Mouse (Mus musculus): ENCODE data around the gene Fam160a1. TPM values are rescaled to one million over a fixed set of nuclear protein-coding genes. Genes with fewer than 3 reads are reported as not detected.

The Fam160a1 gene
- polyA plus RNA-seq, 2 experiments: 0.20 to 0.27 TPM

DNA sequence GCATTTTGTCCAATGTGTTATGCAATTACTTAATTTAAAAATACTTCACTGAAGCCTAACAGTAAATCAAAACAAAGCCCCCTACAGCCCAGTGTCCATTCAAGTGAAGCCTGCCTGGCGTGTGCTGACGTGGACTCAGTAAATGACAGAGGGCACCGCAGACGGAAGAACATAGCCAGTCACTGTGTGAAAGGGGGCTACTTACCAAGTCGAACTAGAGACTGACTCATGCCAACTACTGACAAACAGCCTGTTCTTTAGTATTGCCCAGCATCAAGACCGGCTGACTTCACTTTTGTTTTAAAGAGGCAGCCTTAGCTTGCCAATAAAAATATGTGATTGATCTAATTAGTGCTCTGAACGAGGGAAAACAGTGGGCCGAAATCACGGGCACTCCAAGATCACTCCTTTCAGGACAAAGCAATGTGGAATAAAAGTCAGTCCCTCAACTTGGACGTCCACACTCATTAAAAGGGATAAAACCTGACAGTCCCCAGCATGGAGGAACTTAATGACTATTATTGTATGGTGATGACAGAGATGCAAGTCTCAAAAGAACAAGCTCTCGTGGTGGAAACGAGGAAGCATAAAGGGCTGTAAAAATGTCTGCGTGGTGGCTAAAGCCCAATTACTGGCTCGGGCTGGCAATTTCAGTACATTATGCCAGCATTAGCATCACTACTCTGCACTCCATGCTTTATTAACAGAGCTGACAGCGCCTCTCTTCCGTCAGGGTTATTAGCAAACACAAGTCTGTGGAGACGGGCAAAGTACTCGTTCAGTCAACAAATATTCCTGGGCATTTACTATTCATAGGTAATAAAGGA, 52.9 kb downstream of the Fam160a1 start:
- H3K9ac ChIP-seq (replicated peaks): no peak overlapping the region
- H3K4me3 ChIP-seq (ENCODE audit: insufficient read depth in 1 of 2, low read depth in 2 of 2, low read length in 2 of 2): no peak overlapping the region
- no peaks in the 10 kb centered on the region for H3K4me1 ChIP-seq (replicated peaks; ENCODE audit: control insufficient read depth in 2 of 2, insufficient read depth in 2 of 2, low read length in 1 of 2)
- no peaks in the 10 kb centered on the region for H3K9me3 ChIP-seq (ENCODE audit: control insufficient read depth, low read length)
- TF ChIP-seq CTCF (IDR thresholded peaks at IDR 0.05; ENCODE audit: low read depth): no peak
- no peak for TF ChIP-seq EP300 (IDR thresholded peaks at IDR 0.05; ENCODE audit: low read depth)
- DNase-seq (ENCODE audit: low read depth in 3 of 3, low spot score in 3 of 3) (no peak), ATAC-seq (ENCODE audit: insufficient read depth) (no peak)
- no peaks in the 10 kb centered on the region for H3K36me3 ChIP-seq (replicated peaks; ENCODE audit: control insufficient read depth, insufficient read depth, low read depth)
- no peak overlapping the region for H3K27ac ChIP-seq
- H3K27me3 ChIP-seq (ENCODE audit: control insufficient read depth, insufficient read depth, low read length): no peaks in the 10 kb centered on the region
- WGBS (ENCODE audit: insufficient replicate concordance): 71% methylated on average over 18 of the region's 18 CpGs
- H3K4me2 ChIP-seq (ENCODE audit: low read depth): no peak overlapping the region

GRCm38 (mm10) chr3:85757944-85758343, 59.1 kb downstream of the Fam160a1 start:
- H3K9ac ChIP-seq (replicated peaks): no peak overlapping the region
- H3K4me1 ChIP-seq (replicated peaks; ENCODE audit: control insufficient read depth in 2 of 2, insufficient read depth in 2 of 2, low read length in 1 of 2): no peaks in the 10 kb centered on the region
- WGBS (ENCODE audit: insufficient replicate concordance): 29% methylated on average over 2 of the region's 2 CpGs
- no peaks in the 10 kb centered on the region for H3K27me3 ChIP-seq (ENCODE audit: control insufficient read depth, insufficient read depth, low read length)
- H3K9me3 ChIP-seq (ENCODE audit: control insufficient read depth, low read length): no peaks in the 10 kb centered on the region
- H3K4me2 ChIP-seq (ENCODE audit: low read depth): no peak overlapping the region
- no peak overlapping the region for H3K27ac ChIP-seq
- TF ChIP-seq EP300 (IDR thresholded peaks at IDR 0.05; ENCODE audit: low read depth) (no peak), CTCF (IDR thresholded peaks at IDR 0.05; ENCODE audit: low read depth) (no peak)
- H3K4me3 ChIP-seq (ENCODE audit: insufficient read depth in 1 of 2, low read depth in 2 of 2, low read length in 2 of 2): no peak overlapping the region
- ATAC-seq (ENCODE audit: insufficient read depth) (no peak), DNase-seq (ENCODE audit: low read depth in 3 of 3, low spot score in 3 of 3) (no peak)
- H3K36me3 ChIP-seq (replicated peaks; ENCODE audit: control insufficient read depth, insufficient read depth, low read depth): no peaks in the 10 kb centered on the region

DNA sequence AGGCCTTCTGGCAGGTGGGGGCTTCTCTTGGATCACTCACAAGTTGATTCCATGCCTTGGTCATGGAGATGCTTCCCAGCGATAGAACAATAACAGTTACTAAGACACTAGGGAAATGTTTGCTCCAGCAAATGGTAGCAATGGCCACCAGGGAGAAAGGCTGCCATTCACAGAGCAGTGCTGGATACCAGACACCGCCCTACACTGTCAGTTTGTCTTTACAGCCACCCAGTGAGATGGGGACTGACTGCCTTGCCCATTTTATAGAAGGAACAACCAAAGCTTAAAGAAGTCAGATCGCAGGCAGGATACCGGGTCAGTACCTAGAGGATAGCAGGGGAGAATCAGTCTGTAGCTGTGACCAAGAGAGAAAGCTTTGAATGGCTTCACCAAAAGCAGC, 59.7 kb downstream of the Fam160a1 start:
- ATAC-seq (ENCODE audit: insufficient read depth) (no peak), DNase-seq (ENCODE audit: low read depth in 3 of 3, low spot score in 3 of 3) (no peak)
- Histone ChIP-seq H3K4me3 (ENCODE audit: insufficient read depth in 1 of 2, low read depth in 2 of 2, low read length in 2 of 2) (no peak overlapping the region), H3K4me2 (ENCODE audit: low read depth) (no peak overlapping the region), H3K36me3 (replicated peaks; ENCODE audit: control insufficient read depth, insufficient read depth, low read depth) (no peaks in the 10 kb centered on the region), H3K9ac (replicated peaks) (no peak overlapping the region), H3K27ac (no peak overlapping the region), H3K27me3 (ENCODE audit: control insufficient read depth, insufficient read depth, low read length) (no peaks in the 10 kb centered on the region), H3K4me1 (replicated peaks; ENCODE audit: control insufficient read depth in 2 of 2, insufficient read depth in 2 of 2, low read length in 1 of 2) (no peaks in the 10 kb centered on the region), H3K9me3 (ENCODE audit: control insufficient read depth, low read length) (no peaks in the 10 kb centered on the region)
- WGBS (ENCODE audit: insufficient replicate concordance): 68% methylated on average over 4 of the region's 4 CpGs
- TF ChIP-seq EP300 (IDR thresholded peaks at IDR 0.05; ENCODE audit: low read depth): no peak
- no peak; the same call in 1 of the 2 replicates for TF ChIP-seq CTCF (IDR thresholded peaks at IDR 0.05; ENCODE audit: low read depth)

DNA sequence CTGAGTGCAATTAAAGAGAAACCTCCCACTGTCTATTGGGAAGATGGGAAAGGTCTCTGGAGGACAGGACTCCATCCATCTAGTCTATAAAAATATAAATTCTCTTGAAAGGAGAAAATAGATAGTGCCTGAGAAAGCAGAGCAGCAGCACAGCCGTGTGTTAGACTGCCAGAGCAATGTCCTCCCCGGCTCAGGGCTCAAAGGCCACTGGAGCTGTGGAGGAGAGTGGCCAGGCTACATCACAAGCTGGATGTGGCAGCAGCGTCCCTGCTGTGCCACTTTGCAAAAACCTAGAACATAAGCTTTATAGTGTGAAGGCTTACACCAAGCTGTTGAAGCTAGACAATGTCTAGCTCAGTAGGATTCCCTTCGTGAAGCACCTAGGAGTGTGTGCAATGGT, 67.7 kb downstream of the Fam160a1 start:
- Histone ChIP-seq H3K4me2 (ENCODE audit: low read depth) (no peak overlapping the region), H3K36me3 (replicated peaks; ENCODE audit: control insufficient read depth, insufficient read depth, low read depth) (no peaks in the 10 kb centered on the region), H3K27me3 (ENCODE audit: control insufficient read depth, insufficient read depth, low read length) (no peaks in the 10 kb centered on the region), H3K4me3 (ENCODE audit: insufficient read depth in 1 of 2, low read depth in 2 of 2, low read length in 2 of 2) (no peak overlapping the region), H3K9me3 (ENCODE audit: control insufficient read depth, low read length) (no peaks in the 10 kb centered on the region), H3K27ac (no peak overlapping the region), H3K4me1 (replicated peaks; ENCODE audit: control insufficient read depth in 2 of 2, insufficient read depth in 2 of 2, low read length in 1 of 2) (no peaks in the 10 kb centered on the region), H3K9ac (replicated peaks) (no peak overlapping the region)
- ATAC-seq (ENCODE audit: insufficient read depth) (no peak), DNase-seq (ENCODE audit: low read depth in 3 of 3, low spot score in 3 of 3) (no peak)
- WGBS (ENCODE audit: insufficient replicate concordance): 33% methylated on average over 4 of the region's 4 CpGs
- TF ChIP-seq EP300 (IDR thresholded peaks at IDR 0.05; ENCODE audit: low read depth) (no peak), CTCF (IDR thresholded peaks at IDR 0.05; ENCODE audit: low read depth) (no peak)

- Histone ChIP-seq H3K36me3 (replicated peaks; ENCODE audit: control insufficient read depth, insufficient read depth, low read depth) (no peaks in the 10 kb centered on the region), H3K9ac (replicated peaks) (no peak overlapping the region), H3K27ac (no peak overlapping the region), H3K9me3 (ENCODE audit: control insufficient read depth, low read length) (no peaks in the 10 kb centered on the region), H3K4me3 (ENCODE audit: insufficient read depth in 1 of 2, low read depth in 2 of 2, low read length in 2 of 2) (no peak overlapping the region), H3K27me3 (ENCODE audit: control insufficient read depth, insufficient read depth, low read length) (no peaks in the 10 kb centered on the region), H3K4me2 (ENCODE audit: low read depth) (no peak overlapping the region), H3K4me1 (replicated peaks; ENCODE audit: control insufficient read depth in 2 of 2, insufficient read depth in 2 of 2, low read length in 1 of 2) (no peaks in the 10 kb centered on the region)
- TF ChIP-seq CTCF (IDR thresholded peaks at IDR 0.05; ENCODE audit: low read depth) (no peak), EP300 (IDR thresholded peaks at IDR 0.05; ENCODE audit: low read depth) (no peak)
- DNase-seq (ENCODE audit: low read depth in 3 of 3, low spot score in 3 of 3) (no peak), ATAC-seq (ENCODE audit: insufficient read depth) (no peak)
- WGBS (ENCODE audit: insufficient replicate concordance): 26% methylated on average over 4 of the region's 4 CpGs
Measured at GRCm38 (mm10) chr3:85748863-85749262, 68.2 kb downstream of the Fam160a1 start.
